Mouse (Mus musculus) embryo, embryonic 11 days (tissue): ENCODE results near the gene Prkcb.

ENCODE experiments used
- DNase-seq: peaks from one replicate; pipeline ENCODE4 v3.0.0-alpha.2; 2015

Prkcb gene

GRCm38 (mm10) chr7:122290771-122291170 lies 2.2 kb downstream of the Prkcb start:
- no peak for DNase-seq

DNA sequence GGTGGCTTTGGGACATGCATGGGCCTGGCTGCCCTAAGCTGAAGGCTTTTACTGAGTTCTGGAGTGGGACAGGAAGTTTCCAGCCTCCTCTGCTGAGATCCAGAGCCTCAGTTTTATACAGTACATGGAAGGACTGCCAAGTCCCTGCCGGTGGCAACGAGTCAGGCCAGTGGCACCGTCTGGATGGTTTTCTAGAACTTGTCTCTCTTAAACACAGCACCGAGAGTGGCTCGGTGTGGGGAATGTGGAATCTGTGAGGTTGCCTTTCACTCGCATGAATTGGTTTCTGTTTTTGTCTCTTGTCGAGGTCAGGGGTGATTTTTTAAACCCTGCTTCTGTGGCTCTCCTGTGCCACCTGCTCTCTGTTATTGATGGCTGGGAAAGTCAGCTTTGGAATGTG lies 3.6 kb downstream of the Prkcb start:
- no peak for DNase-seq

- DNase-seq: no peak
Observed at GRCm38 (mm10) chr7:122294111-122294510, 5.6 kb downstream of the Prkcb start.

DNA sequence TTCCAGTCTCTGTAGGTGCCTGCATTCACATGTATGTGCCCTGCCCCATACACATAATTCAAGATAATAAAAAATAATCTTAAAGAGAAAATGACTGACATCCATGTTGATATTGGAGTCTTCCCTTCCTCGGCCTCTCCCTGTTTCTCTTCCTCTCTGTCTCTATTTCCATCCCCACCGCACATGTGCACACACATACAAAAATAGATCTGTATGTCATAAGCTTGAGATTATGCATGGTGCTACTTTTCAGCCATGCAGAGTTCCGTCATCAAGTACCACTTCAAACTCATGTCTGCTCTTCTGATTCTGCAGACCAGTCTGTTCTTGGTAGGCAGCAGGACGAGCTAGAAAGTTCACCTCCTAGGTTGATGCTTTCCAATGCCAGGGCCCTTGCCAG lies 6.8 kb downstream of the Prkcb start:
- no peak for DNase-seq

DNA sequence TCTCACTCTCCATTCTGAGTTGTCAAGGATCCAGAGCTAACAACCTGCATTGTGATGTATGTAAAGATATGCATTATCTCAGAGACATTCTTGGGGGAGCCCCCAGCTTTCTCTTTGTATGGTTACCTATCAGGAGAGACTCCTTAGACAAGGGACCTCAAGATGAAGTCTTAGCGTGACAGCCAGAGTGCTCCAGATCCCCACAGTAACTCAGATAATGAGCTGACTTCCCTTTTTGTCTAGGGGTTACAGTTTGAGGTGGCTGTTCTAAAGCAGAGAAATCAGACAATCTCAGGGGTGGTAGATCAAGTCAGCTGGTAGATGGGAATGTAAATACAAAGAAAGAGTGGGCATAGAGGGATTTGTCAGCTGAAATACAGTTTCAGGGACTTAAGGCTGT lies 7.8 kb downstream of the Prkcb start:
- DNase-seq: no peak

GRCm38 (mm10) chr7:122296805-122297204 lies 8.3 kb downstream of the Prkcb start:
- DNase-seq: no peak

GRCm38 (mm10) chr7:122297627-122298026 lies 9.1 kb downstream of the Prkcb start:
- DNase-seq: no peak

DNA sequence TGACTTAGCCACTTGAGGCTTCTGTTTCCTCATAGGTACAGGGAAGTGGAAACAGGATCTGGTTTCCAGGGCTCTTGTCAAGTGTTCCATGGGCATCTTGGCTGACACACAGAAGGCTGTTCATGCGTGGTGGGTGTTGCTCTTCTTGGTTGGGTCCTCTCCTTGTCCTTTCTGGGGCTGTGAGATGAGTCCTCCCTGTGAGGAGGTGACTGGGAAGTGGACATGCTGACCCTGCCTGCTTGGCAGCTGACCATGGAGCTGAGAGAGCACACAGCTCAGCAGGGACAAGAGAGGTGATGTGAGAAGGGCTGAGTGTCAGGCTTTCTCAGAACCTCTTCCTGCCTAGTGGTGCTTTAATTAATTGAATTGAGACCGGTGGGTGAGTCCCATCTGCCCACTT lies 10.2 kb downstream of the Prkcb start:
- no peak for DNase-seq

GRCm38 (mm10) chr7:122300538-122300937 lies 12.0 kb downstream of the Prkcb start:
- no peak for DNase-seq

GRCm38 (mm10) chr7:122302538-122302937 lies 14.0 kb downstream of the Prkcb start:
- no peak for DNase-seq

DNA sequence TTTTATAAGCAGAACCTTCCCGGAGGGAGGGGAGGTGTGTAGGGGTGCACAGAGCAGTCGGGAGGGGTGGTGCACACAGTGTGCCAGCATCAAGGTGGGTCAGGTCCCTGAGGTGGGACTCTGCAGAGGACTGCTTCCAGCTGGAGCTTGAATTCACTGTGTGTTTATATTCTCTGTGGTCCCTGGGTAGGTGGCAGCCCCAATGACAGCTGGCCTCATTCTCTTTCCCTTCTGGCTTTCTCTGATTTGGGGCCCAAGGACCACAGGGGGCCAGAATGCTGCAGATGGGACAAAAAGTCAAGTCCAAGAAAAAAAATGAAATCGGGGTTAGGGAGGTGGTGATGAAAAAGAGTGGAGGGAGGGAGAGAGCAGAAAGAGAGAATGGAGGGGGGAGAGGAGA lies 15.4 kb downstream of the Prkcb start:
- DNase-seq: no peak

DNA sequence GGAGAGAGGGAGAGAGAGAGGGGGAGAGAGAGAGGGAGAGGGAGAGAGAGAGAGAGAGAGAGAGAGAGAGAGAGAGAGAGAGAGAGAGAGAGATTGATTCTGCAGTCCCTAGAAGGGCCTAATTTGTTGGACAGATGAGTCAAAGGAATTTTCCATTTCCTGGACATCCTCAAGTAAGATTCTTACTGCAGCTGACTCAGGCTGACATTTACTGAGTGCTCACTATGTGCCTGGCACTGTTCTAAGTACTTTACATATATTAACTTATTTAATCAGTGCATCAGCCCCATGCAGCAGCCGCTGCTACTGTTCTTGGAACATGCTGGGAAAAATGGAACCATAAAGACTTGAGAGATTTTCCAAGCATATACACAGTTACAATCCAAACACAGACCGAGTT lies 16.0 kb downstream of the Prkcb start:
- DNase-seq: no peak

- DNase-seq: no peak
Observed at GRCm38 (mm10) chr7:122307241-122307640, 18.7 kb downstream of the Prkcb start.

- DNase-seq: no peak
Observed at GRCm38 (mm10) chr7:122308661-122309060, 20.1 kb downstream of the Prkcb start.

GRCm38 (mm10) chr7:122309909-122310725 lies 21.6 kb downstream of the Prkcb start:
- DNase-seq: no peak

- no peak for DNase-seq
Observed at GRCm38 (mm10) chr7:122310726-122311018, 22.1 kb downstream of the Prkcb start.

- DNase-seq: no peak
Observed at GRCm38 (mm10) chr7:122313690-122314477, 25.3 kb downstream of the Prkcb start.

GRCm38 (mm10) chr7:122315720-122316331 lies 27.3 kb downstream of the Prkcb start:
- no peak for DNase-seq

DNA sequence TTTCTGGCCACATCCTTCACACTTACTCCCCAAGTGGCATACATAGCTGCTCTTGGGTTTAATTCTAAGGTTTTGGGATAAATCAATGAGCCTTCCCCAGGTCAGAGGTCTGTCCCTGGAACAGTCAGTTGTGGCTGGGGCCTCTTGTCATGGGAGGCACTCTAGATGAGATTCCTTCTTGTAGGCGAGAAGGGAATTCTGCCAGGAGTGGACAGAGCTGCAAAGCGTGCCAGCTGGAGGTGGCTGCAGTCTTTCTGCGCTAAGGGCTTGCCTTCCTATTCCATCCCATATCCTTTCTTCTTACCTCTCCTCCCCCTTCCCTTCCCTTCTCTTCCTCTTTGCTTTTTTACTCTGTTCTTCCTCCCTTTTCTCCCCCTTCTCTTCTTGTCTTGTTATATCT lies 28.1 kb downstream of the Prkcb start:
- no peak for DNase-seq

DNA sequence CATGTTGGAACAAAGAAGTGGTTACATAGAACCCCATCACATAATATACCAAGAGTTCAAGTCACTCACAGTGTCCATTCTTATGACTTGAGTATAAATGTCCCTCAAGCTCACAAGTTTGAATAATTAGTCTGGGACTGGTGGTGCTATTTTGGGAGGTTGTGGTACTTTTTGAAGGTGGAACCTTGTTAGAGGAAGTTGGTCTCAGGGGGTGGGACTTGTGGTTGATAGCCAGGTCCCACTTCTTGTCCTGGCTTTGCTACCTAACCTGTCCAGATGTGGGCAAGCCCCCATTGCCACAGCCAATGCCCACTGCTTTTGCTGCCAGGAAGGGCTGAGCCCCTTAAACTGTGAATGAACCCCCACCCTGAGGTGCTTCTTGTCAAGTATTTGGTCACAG lies 28.9 kb downstream of the Prkcb start:
- DNase-seq: no peak

DNA sequence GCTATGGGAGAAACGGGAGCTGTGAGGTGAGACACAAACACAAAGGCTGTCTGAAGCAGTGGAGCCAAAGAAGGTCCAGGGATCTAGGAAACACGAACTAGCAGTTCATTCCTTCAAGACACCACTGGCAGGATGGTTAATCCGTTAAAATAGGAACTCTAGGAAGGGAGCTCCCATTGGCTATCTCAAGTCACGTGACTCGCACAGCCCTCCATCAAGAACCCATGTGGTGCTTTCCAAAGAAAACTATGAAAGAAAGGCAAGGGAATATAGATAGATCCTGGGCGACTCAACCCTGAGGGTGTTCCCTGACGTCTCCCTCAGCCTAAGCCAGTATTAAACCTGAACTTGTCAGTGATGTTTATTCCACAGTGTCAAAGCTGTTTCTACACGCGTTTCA lies 31.0 kb downstream of the Prkcb start:
- no peak for DNase-seq

GRCm38 (mm10) chr7:122320843-122321544 lies 32.4 kb downstream of the Prkcb start:
- DNase-seq: no peak

DNA sequence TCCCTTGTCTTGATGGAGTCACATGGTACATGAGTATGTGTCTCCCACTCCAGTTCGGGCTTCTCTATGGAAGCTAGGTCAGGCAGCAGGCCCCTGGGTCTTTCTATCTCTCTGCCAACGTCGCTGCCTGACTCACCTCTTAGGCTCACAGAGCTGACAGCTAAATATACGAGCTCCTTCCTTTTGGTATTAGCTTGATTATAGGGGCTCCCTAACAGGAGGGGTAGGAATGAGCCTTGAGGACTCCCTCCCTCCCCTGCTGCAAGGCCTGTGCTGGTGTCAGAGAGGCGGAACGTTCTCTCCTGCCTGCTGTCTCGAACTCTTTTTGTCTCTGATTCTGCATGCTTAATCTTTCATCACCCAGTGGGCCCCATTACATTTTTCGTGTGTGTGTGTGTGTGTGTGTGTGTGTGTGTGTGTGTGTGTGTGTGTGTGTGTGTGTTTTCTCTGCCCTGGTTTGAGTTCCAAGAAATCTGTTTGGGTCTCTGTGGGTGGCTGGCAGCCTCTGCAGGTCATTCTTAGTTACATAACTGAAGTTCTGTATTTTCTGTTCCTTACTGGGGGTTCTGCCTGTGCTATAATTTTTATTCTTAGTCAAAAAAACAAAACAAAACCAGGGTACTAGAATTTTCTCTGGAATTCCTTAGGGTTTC lies 33.6 kb downstream of the Prkcb start:
- no peak for DNase-seq
